Mouse (Mus musculus) thymus, adult 2 months (tissue): ENCODE measurements around the gene Cryba1. TPM values are rescaled to one million over a fixed set of nuclear protein-coding genes. Genes with fewer than 3 reads are reported as not detected.

ENCODE experiments used
- DNase-seq: peaks from one replicate; pipeline ENCODE4 v3.0.0; 2021
- H3K27ac ChIP-seq: fragments of 200-500 bp; 2 replicates; pipeline ENCODE4 v1.5.1; 2012; ENCODE audit warnings: low read length, control low read depth; ENCODE audit not compliant: control insufficient read depth, insufficient read depth
- H3K27me3 ChIP-seq: fragments of 200-500 bp; 2 replicates; pipeline ENCODE4 v1.6.1; 2012; ENCODE audit warnings: mild to moderate bottlenecking, low read length, moderate library complexity, mixed read lengths; ENCODE audit not compliant: control insufficient read depth, insufficient read depth
- H3K36me3 ChIP-seq: fragments of 200-500 bp; 2 replicates; pipeline ENCODE4 v1.6.1; 2012; ENCODE audit warnings: mild to moderate bottlenecking, low read length, moderate library complexity; ENCODE audit not compliant: control insufficient read depth, insufficient read depth
- H3K4me1 ChIP-seq: fragments of 200-500 bp; replicated peaks from 2 replicates; pipeline ENCODE4 v1.6.1; 2012; ENCODE audit warnings: low read length; ENCODE audit not compliant: control insufficient read depth, insufficient read depth
- H3K4me3 ChIP-seq: fragments of 200-500 bp; 2 replicates; pipeline ENCODE4 v1.5.1; 2012; ENCODE audit warnings: mild to moderate bottlenecking, low read length, control low read depth, moderate library complexity; ENCODE audit not compliant: control insufficient read depth, insufficient read depth
- CTCF ChIP-seq: fragments of 200-500 bp; IDR thresholded peaks from 2 replicates; pipeline ENCODE4 v1.5.1; 2012; ENCODE audit warnings: mild to moderate bottlenecking, control low read depth, low read length, moderate library complexity, borderline replicate concordance; ENCODE audit not compliant: control insufficient read depth, poor library complexity, insufficient read depth; ENCODE audit errors: extremely low read depth
- POLR2A ChIP-seq: fragments of 200-500 bp; IDR thresholded peaks from 2 replicates; pipeline ENCODE4 v1.6.1; 2012; ENCODE audit warnings: mild to moderate bottlenecking, low read length, control low read depth, moderate library complexity; ENCODE audit not compliant: control insufficient read depth, poor library complexity, insufficient read depth; ENCODE audit errors: extremely low read depth
- WGBS: fragments of 180-500 bp; shearing (Covaris S2); methylation state at CpG from one replicate; pipeline ENCODE4 v1.1.7; 2018; 5-methylcytosine and 5-hydroxymethylcytosine counted together
- polyA plus RNA-seq: library from polyadenylated mRNA; depleted of rRNA; stranded (reverse); fragments of >200 nt; gene quantifications from 2 replicates; pipeline ENCODE4 v1.2.3, GENCODE M21; 2012

Gene Cryba1
- polyA plus RNA-seq, 1 experiment: 0.13 TPM

DNA sequence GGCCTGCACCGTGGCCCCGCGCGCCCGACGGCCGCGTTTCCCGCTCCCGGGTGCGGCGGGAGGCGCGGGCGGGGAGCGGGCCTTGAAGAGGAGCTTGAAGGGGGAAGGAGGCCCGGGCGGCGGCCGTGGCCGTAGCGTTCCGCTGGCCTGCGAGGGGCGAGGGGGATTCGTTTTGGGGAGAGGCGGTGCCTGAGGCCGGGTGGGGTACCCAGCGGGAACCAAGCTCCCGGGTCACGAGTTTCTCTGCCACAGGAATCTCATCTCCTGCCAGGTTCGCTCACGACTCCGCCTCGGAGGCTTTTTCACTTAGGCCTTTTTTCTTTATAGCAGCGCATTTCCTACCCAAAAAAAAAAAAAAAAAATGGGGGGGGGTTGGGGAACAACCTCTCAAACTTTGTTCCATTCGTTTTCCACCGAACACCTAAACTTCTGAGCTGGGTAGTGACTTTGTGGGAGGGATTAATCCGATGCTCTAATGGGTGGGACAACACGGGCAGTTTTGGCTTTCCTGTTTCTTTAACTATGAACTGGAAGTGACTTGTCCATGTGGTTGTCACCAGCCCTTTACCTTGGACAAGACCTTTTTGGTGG is 37.4 kb downstream of the Cryba1 start:
- DNase-seq: peak; percentile 46
- Histone ChIP-seq H3K27ac (peak overlapping the region; percentile 39; the same call in 1 of the 2 replicates), H3K4me3 (peak overlapping the region; percentile 100), H3K4me1 (no peaks in the 10 kb centered on the region), H3K36me3 (peaks cover 13% of the 10 kb centered on the region), H3K27me3 (no peaks in the 10 kb centered on the region)
- under 1% methylated on average over 38 of the region's 40 CpGs for WGBS
- no peak for TF ChIP-seq CTCF
- 0 out of 2 replicates have a peak, but pooled peaks have one; percentile 4 for TF ChIP-seq POLR2A

DNA sequence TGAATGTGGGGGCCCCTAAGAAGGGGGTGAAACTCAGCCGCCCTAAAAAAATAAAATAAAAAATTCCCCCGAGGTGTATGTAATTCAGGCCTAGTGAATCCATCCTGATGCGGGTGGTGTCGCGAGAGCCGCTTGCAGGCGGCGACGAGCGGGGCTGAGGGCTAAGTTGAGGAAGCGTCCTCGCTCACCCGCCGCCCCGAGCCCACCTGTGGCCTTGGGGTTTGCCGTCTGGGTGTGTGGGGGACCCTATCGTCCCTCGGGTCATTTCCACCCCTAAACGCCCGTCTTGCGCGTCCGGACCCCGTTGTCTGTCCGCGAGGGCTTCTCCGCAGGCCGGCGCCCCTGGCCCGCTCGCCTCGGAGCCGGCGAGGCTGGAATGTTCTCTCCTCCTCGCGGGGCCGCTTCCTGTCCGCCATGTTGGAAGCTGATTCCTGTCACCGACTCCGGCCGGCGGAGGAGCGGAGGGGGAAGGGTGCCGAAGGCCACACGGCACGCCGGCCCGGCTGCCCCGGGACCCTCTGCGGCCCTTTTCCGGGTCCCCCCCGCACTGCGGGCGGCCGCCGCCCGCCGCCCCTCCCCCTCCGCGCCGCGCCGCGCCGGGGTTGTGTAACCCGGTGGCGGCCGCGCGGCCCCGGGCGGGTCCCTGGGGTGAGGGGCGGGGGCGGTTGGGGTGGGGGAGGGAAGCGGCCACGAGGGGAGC is 38.1 kb downstream of the Cryba1 start:
- TF ChIP-seq POLR2A: 0 out of 2 replicates have a peak, but pooled peaks have one; percentile 31
- no peak for TF ChIP-seq CTCF
- under 1% methylated on average over 71 of the region's 76 CpGs for WGBS
- Histone ChIP-seq H3K4me3 (peak overlapping the region; percentile 100), H3K4me1 (no peaks in the 10 kb centered on the region), H3K36me3 (peaks cover 6% of the 10 kb centered on the region), H3K27me3 (no peaks in the 10 kb centered on the region), H3K27ac (peak overlapping the region; percentile 69)
- DNase-seq: peak; percentile 73

DNA sequence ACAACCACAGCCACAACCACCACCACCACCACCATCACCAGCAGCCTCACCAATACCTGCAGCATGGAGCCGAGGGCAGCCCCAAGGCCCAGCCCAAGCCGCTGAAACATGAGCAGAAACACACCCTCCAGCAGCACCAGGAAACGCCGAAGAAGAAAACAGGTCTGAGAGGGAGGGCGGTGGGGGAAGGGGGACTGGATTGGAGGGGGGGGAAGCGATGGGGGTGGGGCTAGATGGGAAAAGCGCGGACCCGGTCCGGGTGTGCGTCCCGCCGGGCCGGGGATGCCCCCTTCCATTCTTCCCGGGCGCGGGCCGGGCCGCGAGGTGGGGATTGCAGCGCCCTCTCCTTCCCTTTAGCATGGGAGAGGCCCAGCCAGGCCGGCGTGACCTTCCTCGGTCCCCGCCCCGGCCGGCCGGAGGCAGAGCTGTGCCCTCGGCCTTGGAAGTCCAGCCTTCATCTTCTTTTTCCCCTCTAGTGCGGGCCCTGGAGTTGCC is 38.7 kb downstream of the Cryba1 start:
- Histone ChIP-seq H3K27ac (peak overlapping the region; percentile 69), H3K36me3 (peaks cover under 1% of the 10 kb centered on the region), H3K27me3 (no peaks in the 10 kb centered on the region), H3K4me1 (no peaks in the 10 kb centered on the region), H3K4me3 (peak overlapping the region; percentile 100)
- TF ChIP-seq POLR2A: no peak
- no peak for TF ChIP-seq CTCF
- WGBS: 1% methylated on average over 30 of the region's 30 CpGs
- peak; percentile 41 for DNase-seq

DNA sequence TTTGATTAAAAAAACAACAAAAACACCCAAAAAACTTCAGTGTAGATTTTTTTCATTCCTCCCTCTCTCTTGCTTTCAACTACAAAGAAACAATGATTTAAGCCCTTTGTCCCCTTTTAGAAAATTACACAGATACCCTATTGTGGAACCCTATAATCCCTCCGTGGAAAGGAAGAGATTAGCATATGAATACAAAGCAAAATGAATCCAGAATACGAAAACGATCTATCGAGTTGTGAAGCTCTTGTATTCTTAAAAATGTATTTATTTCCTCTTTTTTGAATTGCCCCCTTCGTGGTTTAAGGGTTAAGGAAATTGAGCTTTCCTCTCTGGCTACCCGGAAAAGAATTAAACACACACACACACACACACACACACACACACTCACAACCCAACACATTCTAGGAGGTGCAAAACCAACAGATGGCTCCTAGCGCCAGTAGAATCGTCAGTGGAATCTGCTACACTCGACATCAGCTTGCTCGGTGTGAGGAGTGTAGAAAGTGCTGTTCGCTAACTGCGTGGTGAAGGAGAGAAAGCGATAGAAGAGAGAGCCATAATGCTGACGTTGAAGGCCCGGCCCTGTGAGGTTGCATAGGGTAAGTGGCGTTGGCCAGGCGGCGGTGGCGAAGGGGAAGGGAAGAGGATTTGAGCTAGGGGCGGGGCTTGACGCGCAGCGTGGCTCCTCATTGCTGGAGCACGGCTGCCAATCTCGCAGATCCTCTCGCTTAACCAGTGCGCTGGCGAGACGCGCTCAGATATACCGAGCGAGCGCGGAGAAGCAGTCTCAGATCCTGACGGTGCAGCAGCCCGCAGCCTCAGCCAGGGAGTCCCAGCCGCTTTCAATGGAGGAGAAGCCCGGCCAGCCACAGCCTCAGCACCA is 39.5 kb downstream of the Cryba1 start, which contains the start of gene Nufip2:
Gene Nufip2 (plus strand): TSS at position 773 of the 883 bp plus-strand sequence.
- peak; percentile 98 for TF ChIP-seq POLR2A
- TF ChIP-seq CTCF: no peak
- DNase-seq: peak; percentile 99
- peak within 1 kb of the TSS; percentile 100 for H3K4me3 ChIP-seq
- no peaks in the 10 kb centered on the region for H3K4me1 ChIP-seq
- no peaks in the 10 kb centered on the region for H3K27me3 ChIP-seq
- under 1% methylated on average over 38 of the region's 38 CpGs for WGBS
- no peaks in the 10 kb centered on the region for H3K36me3 ChIP-seq
- peak within 1 kb of the TSS; percentile 84 for H3K27ac ChIP-seq

DNA sequence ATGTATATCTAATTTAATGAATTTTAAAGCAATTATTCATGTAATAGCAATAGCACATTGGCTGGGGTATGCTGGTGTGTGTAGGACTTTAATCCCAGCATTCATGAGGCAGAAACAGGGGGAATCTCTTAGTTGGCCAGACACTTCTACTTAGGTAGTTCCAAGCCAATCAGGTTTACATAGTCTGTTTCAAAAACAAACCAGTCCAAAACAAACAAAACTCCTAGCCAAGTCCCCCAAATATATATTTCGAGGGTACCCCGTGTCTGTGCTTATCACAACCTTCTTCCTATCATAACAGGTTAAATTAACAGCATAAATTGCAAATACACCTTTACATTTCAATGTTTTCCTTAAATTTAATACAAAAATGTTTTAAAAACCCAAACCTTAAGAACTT is 40.2 kb downstream of the Cryba1 start:
- no peak for DNase-seq
- TF ChIP-seq CTCF (no peak), POLR2A (no peak)
- H3K4me3 ChIP-seq: no peak overlapping the region
- 70% methylated on average over 2 of the region's 2 CpGs for WGBS
- H3K36me3 ChIP-seq: no peaks in the 10 kb centered on the region
- no peak overlapping the region for H3K27ac ChIP-seq
- no peaks in the 10 kb centered on the region for H3K27me3 ChIP-seq
- H3K4me1 ChIP-seq: no peaks in the 10 kb centered on the region; the same call in 1 of the 2 replicates

DNA sequence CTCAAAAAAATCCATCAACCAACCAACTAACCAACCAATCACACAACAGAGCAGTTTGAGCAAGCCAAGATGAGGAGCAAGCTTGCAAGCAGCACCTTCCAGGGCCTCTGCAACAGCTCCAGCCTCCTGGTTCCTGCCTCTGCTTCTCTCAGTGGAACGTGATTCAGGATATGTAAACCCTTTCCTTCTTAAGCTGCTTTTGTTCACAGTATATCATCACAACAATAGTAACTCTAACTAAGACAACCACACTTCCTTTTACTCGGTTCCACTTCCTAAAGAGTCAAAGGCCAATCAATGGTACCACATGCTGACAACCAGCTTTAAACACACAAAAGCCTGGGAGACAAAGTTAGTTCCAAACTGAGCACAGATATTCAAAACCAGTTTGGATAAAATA is 45.1 kb downstream of the Cryba1 start:
- WGBS: 50% methylated on average over 2 of the region's 2 CpGs
- no peaks in the 10 kb centered on the region for H3K36me3 ChIP-seq
- no peak overlapping the region for H3K27ac ChIP-seq
- no peak overlapping the region for H3K4me3 ChIP-seq
- H3K27me3 ChIP-seq: no peaks in the 10 kb centered on the region
- H3K4me1 ChIP-seq: no peaks in the 10 kb centered on the region; the same call in 1 of the 2 replicates
- TF ChIP-seq POLR2A (no peak), CTCF (no peak)
- no peak for DNase-seq
